Mouse (Mus musculus) retina, postnatal 7 days (tissue): ENCODE results near the gene Nmt1.

Source experiments
- DNase-seq: peaks from one replicate; pipeline ENCODE4 v3.0.0-alpha.2; 2012; ENCODE audit warnings: low read depth, low spot score

Gene Nmt1

GRCm38 (mm10) chr11:103105810-103106209, 77.8 kb downstream of the Nmt1 start:
- DNase-seq: no peak

GRCm38 (mm10) chr11:103106386-103106785, 78.4 kb downstream of the Nmt1 start:
- DNase-seq: no peak

- DNase-seq: no peak
Measured at GRCm38 (mm10) chr11:103111301-103111700, 83.3 kb downstream of the Nmt1 start.

GRCm38 (mm10) chr11:103111881-103112551, 84.0 kb downstream of the Nmt1 start:
- no peak for DNase-seq

GRCm38 (mm10) chr11:103112552-103112912, 84.5 kb downstream of the Nmt1 start:
- no peak for DNase-seq

GRCm38 (mm10) chr11:103113005-103113404, 85.0 kb downstream of the Nmt1 start:
- no peak for DNase-seq

- DNase-seq: no peak
Measured at GRCm38 (mm10) chr11:103113771-103114170, 85.8 kb downstream of the Nmt1 start.

GRCm38 (mm10) chr11:103114270-103114943, 86.4 kb downstream of the Nmt1 start:
- no peak for DNase-seq

- no peak for DNase-seq
Measured at GRCm38 (mm10) chr11:103115163-103116007, 87.4 kb downstream of the Nmt1 start.

GRCm38 (mm10) chr11:103116008-103116818, 88.2 kb downstream of the Nmt1 start, which contains the start of gene Hexim1:
Hexim1 (plus strand) TSS chr11:103116231.
- peak; percentile 100 for DNase-seq

GRCm38 (mm10) chr11:103116959-103117590, 89.1 kb downstream of the Nmt1 start:
- peak; percentile 61 for DNase-seq

GRCm38 (mm10) chr11:103117591-103118009, 89.6 kb downstream of the Nmt1 start:
- no peak for DNase-seq
